Mouse (Mus musculus): ENCODE measurements around the gene Crybg3. TPM values are rescaled to one million over a fixed set of nuclear protein-coding genes. Genes with fewer than 3 reads are reported as not detected.

The Crybg3 gene
- total and polyA plus RNA-seq, 3 experiments, result 0.10 to 2.9 (median 1.4) TPM

DNA sequence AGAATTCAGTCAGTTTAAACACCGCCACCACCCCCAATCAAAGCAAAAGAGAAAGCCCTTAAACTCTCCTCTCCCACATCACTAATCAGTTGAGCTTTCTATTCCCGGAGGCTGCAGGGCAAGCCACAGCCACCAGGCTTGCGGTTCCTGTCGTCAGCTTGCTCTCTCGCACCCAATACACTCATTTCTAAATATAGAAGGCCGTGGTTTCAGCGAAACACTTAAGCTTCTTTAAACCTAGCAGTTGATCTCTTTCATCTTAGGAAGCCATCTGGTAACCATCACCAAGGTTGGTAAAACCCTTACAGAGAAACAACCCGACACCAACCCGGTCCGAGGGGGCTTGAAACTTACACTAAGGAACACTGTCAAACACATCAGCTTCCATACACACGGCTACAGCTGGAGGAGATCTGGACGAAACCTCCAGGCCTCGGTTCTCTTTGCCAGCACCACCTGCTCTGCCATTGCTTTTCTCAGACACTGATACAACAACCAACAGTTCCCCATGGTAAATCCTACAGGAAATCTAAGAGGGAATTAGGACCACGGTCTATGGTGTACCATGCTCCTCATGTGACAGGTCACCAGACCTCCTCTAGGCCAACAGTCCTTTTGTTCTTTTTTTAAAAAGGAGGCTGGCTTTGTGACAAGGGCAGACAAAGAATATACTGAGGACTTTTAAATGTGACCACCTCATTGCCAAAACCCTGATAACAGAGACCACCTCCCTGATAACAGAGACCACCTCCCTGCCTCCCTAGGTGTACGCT is 83.1 kb downstream of the Crybg3 start:
- ATAC-seq (ENCODE audit: extremely low read depth, insufficient number of reproducible peaks, low FRiP score, poor library complexity, severe bottlenecking), result no peak
- no peak for DNase-seq (ENCODE audit: low spot score)
- TF ChIP-seq POLR2AphosphoS5 (IDR thresholded peaks at IDR 0.05; ENCODE audit: insufficient replicate concordance, low read depth, low read length) (no peak), CTCF (IDR thresholded peaks at IDR 0.05; ENCODE audit: low read depth, low read length) (no peak), GATA1 (IDR thresholded peaks at IDR 0.05; ENCODE audit: borderline replicate concordance, low read length) (no peak), GATA2 (IDR thresholded peaks at IDR 0.05; ENCODE audit: borderline replicate concordance, low read depth, low read length) (no peak), TAL1 (conservative IDR thresholded peaks at IDR 0.05; ENCODE audit: low read depth, low read length) (no peak)

DNA sequence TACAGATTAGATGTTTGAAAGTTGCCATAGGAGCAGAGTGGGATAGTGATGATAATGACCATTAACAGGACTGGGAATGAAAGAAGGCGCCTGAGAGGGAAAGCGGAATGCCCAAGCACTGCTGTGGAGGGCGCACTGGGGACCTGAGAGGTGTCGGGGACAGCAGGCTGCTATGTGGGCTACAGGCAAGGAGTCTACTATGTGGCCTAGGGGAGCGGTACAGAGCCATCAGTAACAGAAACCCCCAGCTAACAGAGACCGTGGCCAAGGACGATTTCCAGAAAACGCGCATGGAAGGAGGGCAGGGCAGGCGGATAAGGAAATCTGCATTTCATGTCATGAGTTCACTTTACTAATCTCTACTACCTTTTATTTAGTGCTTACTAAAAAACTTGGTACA is 83.8 kb downstream of the Crybg3 start:
- Histone ChIP-seq H3K9me3 (replicated peaks) (no peaks in the 10 kb centered on the region; the same call in 1 of the 2 replicates), H3K27me3 (ENCODE audit: insufficient read depth, low read length) (peaks cover 23% of the 10 kb centered on the region), H3K4me1 (ENCODE audit: insufficient read depth, low read depth, low read length) (no peaks in the 10 kb centered on the region), H3K4me3 (ENCODE audit: low read depth, low read length) (no peak overlapping the region), H3K36me3 (replicated peaks) (no peaks in the 10 kb centered on the region)
- TF ChIP-seq GATA2 (IDR thresholded peaks at IDR 0.05; ENCODE audit: borderline replicate concordance, low read depth, low read length) (no peak), GATA1 (IDR thresholded peaks at IDR 0.05; ENCODE audit: borderline replicate concordance, low read length) (no peak)
- DNase-seq (ENCODE audit: low spot score), result no peak
- no peak for ATAC-seq (ENCODE audit: extremely low read depth, insufficient number of reproducible peaks, low FRiP score, poor library complexity, severe bottlenecking)

More for the DNA sequence above, 83.1 kb downstream of the Crybg3 start:
- no peaks in the 10 kb centered on the region for H3K4me1 ChIP-seq (ENCODE audit: insufficient read depth, low read depth, low read length)
- no peaks in the 10 kb centered on the region; the same call in 1 of the 2 replicates for H3K9me3 ChIP-seq (replicated peaks)
- H3K4me3 ChIP-seq (ENCODE audit: low read depth, low read length), result no peak overlapping the region
- peaks cover 22% of the 10 kb centered on the region for H3K27me3 ChIP-seq (ENCODE audit: insufficient read depth, low read length)
- H3K36me3 ChIP-seq (replicated peaks), result no peaks in the 10 kb centered on the region

DNA sequence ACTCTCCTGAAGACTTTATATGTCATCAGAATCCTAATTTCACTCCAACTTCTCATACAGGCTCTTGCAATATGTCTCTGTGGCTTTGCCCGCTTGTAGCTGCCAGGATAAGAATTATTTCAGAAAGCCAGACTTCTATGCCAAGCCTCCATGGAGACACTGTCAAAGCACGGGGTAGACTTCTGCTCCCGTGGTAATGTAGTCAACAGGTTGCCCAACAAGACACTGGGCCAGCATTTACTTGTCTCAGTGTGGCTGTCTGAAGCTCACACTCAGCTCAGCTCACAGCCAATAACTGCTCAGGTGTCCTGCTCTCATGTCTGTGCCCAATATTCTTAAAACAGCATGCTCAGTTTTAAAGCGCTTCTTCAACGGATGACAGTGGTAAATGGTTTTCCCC is 85.6 kb downstream of the Crybg3 start:
- Histone ChIP-seq H3K4me3 (ENCODE audit: low read depth, low read length) (no peak overlapping the region), H3K27me3 (ENCODE audit: insufficient read depth, low read length) (peaks cover 23% of the 10 kb centered on the region), H3K4me1 (ENCODE audit: insufficient read depth, low read depth, low read length) (no peaks in the 10 kb centered on the region), H3K36me3 (replicated peaks) (no peaks in the 10 kb centered on the region), H3K9me3 (replicated peaks) (no peaks in the 10 kb centered on the region; the same call in 1 of the 2 replicates)
- DNase-seq (ENCODE audit: low spot score), result no peak
- no peak for ATAC-seq (ENCODE audit: extremely low read depth, insufficient number of reproducible peaks, low FRiP score, poor library complexity, severe bottlenecking)
- TF ChIP-seq POLR2AphosphoS5 (IDR thresholded peaks at IDR 0.05; ENCODE audit: insufficient replicate concordance, low read depth, low read length) (no peak), GATA1 (IDR thresholded peaks at IDR 0.05; ENCODE audit: borderline replicate concordance, low read length) (no peak), TAL1 (conservative IDR thresholded peaks at IDR 0.05; ENCODE audit: low read depth, low read length) (no peak), GATA2 (IDR thresholded peaks at IDR 0.05; ENCODE audit: borderline replicate concordance, low read depth, low read length) (no peak), CTCF (IDR thresholded peaks at IDR 0.05; ENCODE audit: low read depth, low read length) (no peak)

DNA sequence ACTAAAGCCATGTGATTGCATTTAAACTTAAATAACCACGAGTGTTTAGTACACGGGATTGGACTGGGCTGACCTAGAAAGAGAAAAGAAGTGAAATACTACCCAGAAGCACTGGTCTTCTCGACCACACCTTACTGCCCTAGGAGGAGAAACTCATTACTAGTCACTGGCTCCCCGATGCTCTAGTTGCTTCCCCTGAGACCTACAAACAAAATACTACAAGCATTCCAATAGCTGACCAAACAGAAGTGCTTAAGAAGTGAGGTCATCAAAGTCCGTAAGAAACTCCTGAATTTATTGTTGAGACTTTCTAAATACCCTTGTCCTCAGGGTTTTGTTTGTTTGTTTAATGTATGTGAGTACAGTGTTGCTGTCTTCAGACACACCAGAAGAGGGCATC is 90.9 kb downstream of the Crybg3 start:
- H3K27me3 ChIP-seq (ENCODE audit: insufficient read depth, low read length), result peaks cover 19% of the 10 kb centered on the region
- no peaks in the 10 kb centered on the region for H3K36me3 ChIP-seq (replicated peaks)
- no peaks in the 10 kb centered on the region for H3K9me3 ChIP-seq (replicated peaks)
- peaks cover 7% of the 10 kb centered on the region; the same call in 1 of the 2 replicates for H3K4me1 ChIP-seq (ENCODE audit: insufficient read depth, low read depth, low read length)
- DNase-seq (ENCODE audit: low spot score) (no peak), ATAC-seq (ENCODE audit: extremely low read depth, insufficient number of reproducible peaks, low FRiP score, poor library complexity, severe bottlenecking) (no peak)
- TF ChIP-seq CTCF (IDR thresholded peaks at IDR 0.05; ENCODE audit: low read depth, low read length) (no peak), GATA2 (IDR thresholded peaks at IDR 0.05; ENCODE audit: borderline replicate concordance, low read depth, low read length) (no peak), TAL1 (conservative IDR thresholded peaks at IDR 0.05; ENCODE audit: low read depth, low read length) (no peak), POLR2AphosphoS5 (IDR thresholded peaks at IDR 0.05; ENCODE audit: insufficient replicate concordance, low read depth, low read length) (no peak), GATA1 (IDR thresholded peaks at IDR 0.05; ENCODE audit: borderline replicate concordance, low read length) (no peak)
- H3K4me3 ChIP-seq (ENCODE audit: low read depth, low read length), result no peak overlapping the region

DNA sequence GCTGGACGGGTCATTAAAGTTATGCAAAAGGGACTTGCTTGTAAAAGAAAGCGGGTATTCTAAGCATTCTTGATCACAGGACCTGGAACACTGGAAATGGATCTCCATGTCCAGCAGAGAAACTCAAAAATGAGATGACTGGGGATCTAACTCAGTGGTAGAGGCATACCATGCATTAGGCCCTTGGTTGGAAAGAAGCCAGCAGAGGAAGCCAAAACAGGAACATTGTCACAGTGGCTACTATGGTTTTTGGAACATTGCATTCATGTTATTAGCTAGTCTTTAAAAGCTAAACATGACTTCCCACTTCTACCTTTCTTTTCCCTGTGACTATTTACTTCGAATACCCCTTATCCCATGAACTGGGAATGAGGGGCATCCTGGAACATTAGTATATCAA is 101.6 kb downstream of the Crybg3 start:
- no peaks in the 10 kb centered on the region for H3K9me3 ChIP-seq (replicated peaks)
- no peaks in the 10 kb centered on the region for H3K4me1 ChIP-seq (ENCODE audit: insufficient read depth, low read depth, low read length)
- TF ChIP-seq CTCF (IDR thresholded peaks at IDR 0.05; ENCODE audit: low read depth, low read length) (no peak), GATA1 (IDR thresholded peaks at IDR 0.05; ENCODE audit: borderline replicate concordance, low read length) (no peak), GATA2 (IDR thresholded peaks at IDR 0.05; ENCODE audit: borderline replicate concordance, low read depth, low read length) (no peak), TAL1 (conservative IDR thresholded peaks at IDR 0.05; ENCODE audit: low read depth, low read length) (no peak), POLR2AphosphoS5 (IDR thresholded peaks at IDR 0.05; ENCODE audit: insufficient replicate concordance, low read depth, low read length) (no peak)
- ATAC-seq (ENCODE audit: extremely low read depth, insufficient number of reproducible peaks, low FRiP score, poor library complexity, severe bottlenecking), result no peak
- no peak for DNase-seq (ENCODE audit: low spot score)
- H3K36me3 ChIP-seq (replicated peaks), result peaks cover 20% of the 10 kb centered on the region
- H3K4me3 ChIP-seq (ENCODE audit: low read depth, low read length), result no peak overlapping the region
- H3K27me3 ChIP-seq (ENCODE audit: insufficient read depth, low read length), result no peaks in the 10 kb centered on the region; the same call in 1 of the 2 replicates

DNA sequence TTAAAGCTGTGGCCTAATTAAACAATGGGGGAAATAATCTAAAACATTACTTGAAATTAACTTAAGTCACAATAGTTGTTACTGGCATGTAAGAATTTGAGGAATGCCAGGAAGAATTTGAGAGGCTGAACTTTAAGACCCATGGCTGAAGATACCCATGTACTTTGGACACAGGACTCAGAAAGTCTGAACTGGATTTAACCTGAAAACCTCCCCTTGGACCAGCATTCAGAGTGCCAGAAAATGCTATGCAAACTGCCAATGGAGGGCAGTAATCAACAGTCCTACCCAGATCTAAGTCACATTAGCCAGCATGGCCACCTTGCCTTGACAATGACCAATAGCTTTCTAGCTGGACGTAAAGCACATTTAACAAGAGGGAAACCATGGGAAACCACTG is 102.8 kb downstream of the Crybg3 start:
- no peak overlapping the region for H3K4me3 ChIP-seq (ENCODE audit: low read depth, low read length)
- no peaks in the 10 kb centered on the region; the same call in 1 of the 2 replicates for H3K27me3 ChIP-seq (ENCODE audit: insufficient read depth, low read length)
- H3K4me1 ChIP-seq (ENCODE audit: insufficient read depth, low read depth, low read length), result no peaks in the 10 kb centered on the region
- DNase-seq (ENCODE audit: low spot score), result no peak
- peaks cover 32% of the 10 kb centered on the region for H3K36me3 ChIP-seq (replicated peaks)
- TF ChIP-seq CTCF (IDR thresholded peaks at IDR 0.05; ENCODE audit: low read depth, low read length) (no peak), POLR2AphosphoS5 (IDR thresholded peaks at IDR 0.05; ENCODE audit: insufficient replicate concordance, low read depth, low read length) (no peak), GATA1 (IDR thresholded peaks at IDR 0.05; ENCODE audit: borderline replicate concordance, low read length) (no peak), GATA2 (IDR thresholded peaks at IDR 0.05; ENCODE audit: borderline replicate concordance, low read depth, low read length) (no peak), TAL1 (conservative IDR thresholded peaks at IDR 0.05; ENCODE audit: low read depth, low read length) (no peak)
- no peak for ATAC-seq (ENCODE audit: extremely low read depth, insufficient number of reproducible peaks, low FRiP score, poor library complexity, severe bottlenecking)
- H3K9me3 ChIP-seq (replicated peaks), result no peaks in the 10 kb centered on the region

All from G1E (cell line).